Mouse (Mus musculus) embryonic fibroblast, embryonic 13.5 days (primary cell): ENCODE measurements around the gene Zfp90. TPM values are rescaled to one million over a fixed set of nuclear protein-coding genes. Genes with fewer than 3 reads are reported as not detected.
"Not testable (repeated sequence)": the region's sequence is repeated elsewhere in the genome, so short reads cannot be mapped to it uniquely, and the experiment has no call there.

Experiments
- H3K27ac ChIP-seq: 2 replicates; pipeline ENCODE4 v1.5.1; 2012; ENCODE audit warnings: low read length, control low read depth, inconsistent platforms; ENCODE audit not compliant: insufficient read depth
- H3K4me1 ChIP-seq: 2 replicates; pipeline ENCODE4 v1.6.1; 2011; ENCODE audit warnings: low read length; ENCODE audit not compliant: control insufficient read depth, insufficient read depth
- H3K4me3 ChIP-seq: 2 replicates; pipeline ENCODE4 v1.5.1; 2011; ENCODE audit warnings: mild to moderate bottlenecking, control low read depth, low read length; ENCODE audit not compliant: insufficient read depth
- CTCF ChIP-seq: IDR thresholded peaks from 2 replicates; pipeline ENCODE4 v1.5.1; 2011; ENCODE audit warnings: mild to moderate bottlenecking, control low read depth, low read length, moderate library complexity, borderline replicate concordance; ENCODE audit not compliant: insufficient read depth
- POLR2A ChIP-seq: IDR thresholded peaks from 2 replicates; pipeline ENCODE4 v1.6.1; 2011; ENCODE audit warnings: low read depth, mild to moderate bottlenecking, control low read depth, low read length, moderate library complexity
- polyA plus RNA-seq: library from polyadenylated mRNA; stranded (reverse); fragments of >200 nt; gene quantifications from 2 replicates; pipeline ENCODE4 v1.2.4, GENCODE M21; 2011; ENCODE audit warnings: low read depth; ENCODE audit not compliant: missing spikeins, insufficient read length

Zfp90 gene
- polyA plus RNA-seq, 1 experiment: 11.7 TPM

DNA sequence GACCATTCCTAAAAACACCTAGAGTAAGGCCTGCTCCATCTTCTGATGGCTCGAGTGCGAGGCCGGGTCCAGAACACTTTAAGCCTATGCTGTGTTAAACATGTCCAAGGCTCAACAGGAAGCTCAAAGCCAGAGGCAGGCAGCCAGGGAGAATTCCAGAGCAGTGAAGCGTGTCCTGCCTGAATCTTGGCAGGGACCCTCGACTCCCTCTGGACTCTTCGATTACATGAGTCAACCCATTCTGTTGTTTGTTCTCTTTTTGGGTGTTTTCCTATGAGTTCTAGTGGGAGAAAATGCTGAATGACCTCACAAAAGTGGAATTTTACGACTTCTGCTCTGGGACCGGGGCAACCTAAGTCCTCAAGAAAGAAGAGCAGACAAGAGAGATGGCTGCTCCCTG lies 15.4 kb upstream of the Zfp90 start:
- TF ChIP-seq CTCF (no peak), POLR2A (no peak)
- Histone ChIP-seq H3K4me3 (no peak overlapping the region), H3K27ac (peak overlapping the region; percentile 94), H3K4me1 (peaks cover 16% of the 10 kb centered on the region)

DNA sequence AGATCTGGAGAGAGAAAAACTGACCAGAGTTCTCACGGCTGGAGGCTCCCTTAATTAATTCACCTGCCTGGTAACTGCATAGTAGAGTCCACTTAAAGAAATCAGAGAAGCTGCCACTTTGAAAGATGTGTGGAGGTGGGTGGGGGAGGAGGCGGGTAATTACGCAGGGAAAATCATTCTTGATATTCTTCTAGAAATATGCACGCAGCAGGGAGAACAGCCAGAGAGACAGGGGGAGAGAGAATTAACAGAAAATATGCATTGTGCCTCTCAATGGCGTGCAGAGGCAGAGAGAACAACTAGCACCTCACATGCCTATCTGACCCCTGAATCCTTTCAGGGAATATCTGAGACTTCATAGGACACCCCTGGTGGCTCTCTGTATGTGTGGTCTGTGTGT lies 14.9 kb upstream of the Zfp90 start:
- 0 out of 2 replicates have a peak overlapping the region, but pooled peaks have one; percentile 3 for H3K4me3 ChIP-seq
- TF ChIP-seq POLR2A (no peak), CTCF (no peak)
- H3K27ac ChIP-seq: peak overlapping the region; percentile 94
- peaks cover 16% of the 10 kb centered on the region for H3K4me1 ChIP-seq

DNA sequence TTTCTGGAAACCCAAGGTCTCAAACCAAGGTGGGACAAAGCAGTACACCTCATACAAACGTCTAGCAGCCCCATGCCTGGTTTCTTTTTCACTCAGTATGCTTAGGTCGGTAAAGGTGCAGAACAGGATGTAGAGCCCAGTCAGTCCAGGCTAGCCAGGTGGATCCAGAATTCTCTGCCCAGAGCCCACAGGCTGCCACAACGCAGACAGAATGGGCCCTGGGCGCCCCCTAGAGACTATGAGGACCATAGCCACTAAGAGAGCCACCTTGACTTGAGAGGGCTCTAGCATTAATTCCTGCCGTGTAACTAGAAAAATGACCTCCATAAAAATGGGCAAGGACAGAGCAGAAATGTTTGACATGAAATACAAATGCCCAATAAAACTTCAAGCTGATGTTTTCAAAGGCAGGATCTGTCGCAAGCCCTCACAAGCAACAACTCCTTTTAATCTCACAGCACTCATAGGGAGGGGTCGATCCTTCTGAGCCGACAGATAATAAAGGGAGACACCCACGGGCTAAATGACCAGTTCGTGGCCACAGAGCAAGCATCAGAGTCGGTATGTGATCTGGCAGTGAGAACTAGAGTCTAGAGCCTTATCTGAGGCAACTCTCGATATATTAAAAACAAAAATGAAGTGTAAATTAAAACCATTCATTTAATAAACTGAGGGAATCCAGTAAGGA lies 11.7 kb upstream of the Zfp90 start:
- Histone ChIP-seq H3K4me1 (peaks cover 16% of the 10 kb centered on the region), H3K27ac (no peak overlapping the region), H3K4me3 (no peak overlapping the region)
- TF ChIP-seq POLR2A: no peak
- TF ChIP-seq CTCF: 0 out of 2 replicates have a peak, but pooled peaks have one; percentile 15

DNA sequence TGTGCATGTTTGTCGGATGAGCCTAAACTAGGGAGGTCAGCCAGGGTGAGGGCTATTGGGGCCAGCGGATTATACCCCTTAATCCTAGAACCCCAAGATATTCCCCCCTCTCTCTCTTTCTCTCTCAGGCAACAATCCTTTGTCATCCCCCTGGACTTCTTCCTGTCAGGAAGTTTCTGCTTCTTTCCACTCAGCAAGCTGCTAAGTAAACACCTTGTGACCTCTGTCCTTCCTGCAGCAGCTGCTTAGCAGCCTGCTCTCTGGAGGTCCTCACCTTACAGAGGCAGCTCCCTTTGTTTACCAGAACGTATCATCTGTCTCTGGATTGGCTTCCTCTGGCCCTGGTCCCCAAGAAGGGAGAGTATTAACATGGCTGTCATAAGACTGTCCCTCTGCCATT lies 10.3 kb upstream of the Zfp90 start:
- Histone ChIP-seq H3K4me3 (no peak overlapping the region), H3K27ac (no peak overlapping the region), H3K4me1 (peaks cover 9% of the 10 kb centered on the region)
- TF ChIP-seq CTCF: no peak
- no peak for TF ChIP-seq POLR2A

DNA sequence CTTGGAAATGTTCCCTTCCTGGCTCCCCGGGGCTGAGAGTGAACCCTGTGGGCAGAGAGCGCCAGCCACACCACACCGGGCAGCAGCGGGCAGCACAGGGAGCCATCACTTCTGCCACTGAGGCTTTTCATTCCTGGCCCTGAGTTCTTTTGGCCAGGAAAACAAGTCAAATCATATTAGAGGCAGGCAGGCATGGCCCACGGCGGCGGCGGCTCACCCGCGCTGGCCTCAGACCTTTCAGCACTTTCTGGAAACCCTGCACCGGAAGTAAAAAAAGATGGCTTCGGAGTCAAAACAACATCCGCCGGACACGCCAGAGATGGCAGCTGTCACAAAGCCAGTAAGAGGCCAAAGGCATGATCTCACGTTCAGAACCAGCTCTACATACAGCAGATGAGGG lies 9.3 kb upstream of the Zfp90 start:
- Histone ChIP-seq H3K4me3 (no peak overlapping the region), H3K27ac (no peak overlapping the region), H3K4me1 (peaks cover 11% of the 10 kb centered on the region)
- TF ChIP-seq CTCF (no peak), POLR2A (no peak)

DNA sequence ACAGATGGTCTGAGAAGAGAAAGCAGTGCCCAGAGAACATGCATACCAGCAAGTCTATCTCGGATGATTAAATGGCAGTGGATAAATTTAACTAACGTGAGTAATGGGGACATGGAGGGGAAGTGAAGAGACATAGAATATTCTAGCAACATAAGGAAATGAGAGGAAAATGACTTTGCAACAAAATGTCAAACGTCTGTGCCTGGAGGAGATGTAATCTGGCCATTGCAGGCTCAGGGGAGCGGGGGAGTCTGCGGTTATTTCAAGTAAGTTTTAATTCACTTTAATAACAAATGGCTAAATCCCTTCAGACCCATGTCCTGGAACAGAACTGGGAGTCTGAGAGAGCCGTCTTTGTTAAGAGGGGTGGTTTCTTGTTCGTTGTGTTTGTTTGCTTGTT lies 5.1 kb upstream of the Zfp90 start:
- Histone ChIP-seq H3K4me3 (no peak overlapping the region), H3K27ac (no peak overlapping the region), H3K4me1 (peaks cover 4% of the 10 kb centered on the region; the same call in 1 of the 2 replicates)
- no peak for TF ChIP-seq POLR2A
- TF ChIP-seq CTCF: no peak

DNA sequence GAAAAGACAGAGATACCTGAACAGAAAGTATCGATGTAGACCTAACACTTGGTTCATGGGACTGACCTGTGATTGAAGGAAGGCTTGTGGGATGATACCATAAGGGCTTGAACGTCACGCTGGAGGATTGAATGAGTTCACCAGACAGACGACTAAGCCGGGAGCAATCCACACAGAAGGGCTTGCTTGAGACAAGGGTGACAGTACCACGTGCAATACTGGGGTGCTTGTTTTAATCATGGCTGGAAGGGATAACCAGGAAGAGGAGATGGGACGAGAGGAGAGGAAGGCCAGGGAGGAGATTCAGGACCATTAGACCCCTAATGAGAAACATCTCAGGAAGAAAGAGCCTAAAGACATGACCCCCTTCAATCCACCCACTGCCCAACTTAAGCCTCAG lies 4.6 kb upstream of the Zfp90 start:
- Histone ChIP-seq H3K4me3 (no peak overlapping the region), H3K27ac (no peak overlapping the region), H3K4me1 (peaks cover 4% of the 10 kb centered on the region; the same call in 1 of the 2 replicates)
- TF ChIP-seq POLR2A (no peak), CTCF (no peak)

DNA sequence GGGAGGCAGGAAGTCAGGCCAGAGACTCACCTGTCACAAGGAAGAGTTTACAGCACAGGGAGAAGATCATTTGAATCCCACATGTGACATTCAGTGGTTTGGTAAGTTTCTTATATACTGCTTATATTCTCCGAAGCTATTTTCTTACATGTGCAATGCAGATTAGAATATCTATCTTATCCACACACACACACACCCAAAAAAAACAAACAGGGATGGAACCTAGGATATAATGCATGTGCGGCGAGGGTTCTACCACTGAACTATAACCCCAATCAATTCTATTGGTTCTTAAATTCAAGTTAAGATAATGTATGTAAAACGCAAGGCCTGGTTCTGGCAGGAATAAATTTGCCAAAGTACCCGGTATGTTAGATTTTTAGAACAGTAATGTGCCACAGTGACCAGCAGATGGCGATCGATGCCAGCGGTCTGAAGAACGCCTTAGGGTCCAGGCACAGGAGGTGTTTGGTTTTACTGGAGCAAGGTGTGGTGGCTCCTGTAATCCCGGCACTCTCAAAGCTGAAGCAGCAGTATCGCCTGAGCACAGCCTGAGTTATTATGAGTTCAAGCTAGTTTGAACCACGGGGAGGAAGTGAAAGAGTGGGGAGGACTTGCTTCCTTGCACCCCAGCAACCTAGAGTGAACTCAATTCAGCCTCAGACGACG lies 3.2 kb upstream of the Zfp90 start:
- TF ChIP-seq POLR2A: no peak
- TF ChIP-seq CTCF: peak; percentile 93
- no peak overlapping the region for H3K27ac ChIP-seq
- peaks cover 8% of the 10 kb centered on the region for H3K4me1 ChIP-seq
- H3K4me3 ChIP-seq: no peak overlapping the region

DNA sequence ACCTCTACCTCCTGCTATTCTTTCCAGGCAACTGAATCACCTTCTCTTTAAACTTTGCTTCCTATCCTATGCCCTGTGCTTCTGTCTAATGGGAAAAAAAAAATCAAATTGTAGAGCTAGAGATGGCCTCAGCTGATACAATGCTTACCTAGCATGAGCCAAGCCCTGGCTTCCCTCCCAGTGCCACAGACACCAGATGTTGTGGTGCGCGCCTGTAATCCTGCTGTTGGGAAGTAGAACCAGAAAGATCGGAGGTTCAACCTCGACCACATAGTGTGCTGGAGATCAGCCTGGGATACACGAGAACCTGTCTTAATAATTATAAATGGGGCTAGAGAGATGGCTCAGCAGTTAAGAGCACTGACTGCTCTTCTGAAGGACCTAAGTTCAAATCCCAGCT lies 2.6 kb downstream of the Zfp90 start:
- no peak for TF ChIP-seq CTCF
- no peak for TF ChIP-seq POLR2A

DNA sequence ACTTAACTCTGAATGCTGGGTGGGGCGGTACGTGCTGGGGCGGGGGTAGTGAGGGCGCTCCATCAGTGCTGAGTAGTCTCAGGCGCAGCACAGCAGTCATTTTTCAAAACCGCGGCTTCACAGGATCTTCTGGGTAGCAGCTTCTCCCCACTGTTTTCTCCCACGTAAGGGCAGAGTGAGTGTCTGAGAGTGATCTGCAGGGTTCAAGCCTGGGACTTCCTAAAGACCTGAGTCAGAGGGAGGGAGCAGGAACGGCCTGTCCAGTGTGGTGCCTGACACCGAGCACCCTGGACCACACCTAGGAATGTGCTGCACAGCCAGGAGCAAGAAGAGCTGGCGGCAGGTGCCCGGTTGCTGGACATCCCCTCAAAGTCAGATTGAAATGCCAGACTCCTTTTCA lies 16.0 kb downstream of the Zfp90 start:
- Histone ChIP-seq H3K27ac (no peak overlapping the region), H3K4me3 (no peak overlapping the region), H3K4me1 (no peaks in the 10 kb centered on the region)
- TF ChIP-seq CTCF (no peak), POLR2A (no peak)

More for the DNA sequence above, 2.6 kb downstream of the Zfp90 start:
- no peak overlapping the region for H3K4me3 ChIP-seq
- H3K27ac ChIP-seq: no peak overlapping the region
- peaks cover 4% of the 10 kb centered on the region; the same call in 1 of the 2 replicates for H3K4me1 ChIP-seq

DNA sequence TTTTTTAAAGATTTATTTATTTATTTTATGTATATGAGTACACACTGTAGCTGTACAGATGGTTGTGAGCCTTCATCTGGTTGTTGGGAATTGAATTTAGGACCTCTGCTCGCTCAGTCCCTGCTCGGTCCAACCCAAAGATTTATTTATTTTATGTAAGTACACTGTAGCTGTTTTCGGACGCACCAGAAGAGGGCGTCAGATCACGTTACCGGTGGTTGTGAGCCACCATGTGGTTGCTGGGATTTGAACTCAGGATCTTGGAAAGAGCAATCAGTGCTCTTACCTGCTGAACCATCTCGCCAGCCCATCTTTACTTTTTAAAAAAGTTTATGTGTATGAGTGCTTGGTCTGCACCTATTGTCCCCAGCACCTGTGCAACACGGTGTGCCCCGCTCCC lies 16.8 kb downstream of the Zfp90 start:
- H3K4me1 ChIP-seq, H3K4me3 ChIP-seq, H3K27ac ChIP-seq: not testable (repeated sequence)
